Mouse (Mus musculus): ENCODE results near the gene Asb6. TPM values are rescaled to one million over a fixed set of nuclear protein-coding genes. Genes with fewer than 3 reads are reported as not detected.
A peak's percentile ranks its signal among the peaks of the same experiment; 100 is the strongest.

Asb6 gene
- polyA plus RNA-seq, 2 experiments: 29.5 to 36.8 TPM

DNA sequence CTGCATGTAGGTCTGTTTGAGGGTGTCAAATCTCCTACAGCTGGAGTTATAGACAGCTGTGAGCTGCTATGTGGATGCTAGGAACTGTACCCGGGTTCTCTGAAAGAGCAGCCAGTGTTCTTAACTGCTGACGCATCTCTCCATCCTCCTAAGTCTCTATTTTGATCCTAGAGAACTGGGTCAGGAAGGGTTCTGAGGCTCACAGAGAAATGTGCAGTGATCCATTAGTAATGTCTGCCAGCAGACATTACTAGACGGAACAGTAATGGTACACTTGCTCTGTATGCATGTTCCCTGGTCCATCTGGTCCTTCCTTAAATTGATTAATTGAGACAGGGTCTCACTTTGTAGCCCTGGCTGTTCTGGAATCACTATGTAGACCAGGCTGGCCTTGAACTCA lies 30.7 kb downstream of the Asb6 start:
- peaks cover 25% of the 10 kb centered on the region for H3K4me1 ChIP-seq (ENCODE audit: control insufficient read depth, insufficient read depth, low read length)
- H3K9ac ChIP-seq (ENCODE audit: low read depth, low read length, severe bottlenecking): no peak overlapping the region
- no peak for TF ChIP-seq POLR2A (IDR thresholded peaks at IDR 0.05; ENCODE audit: borderline replicate concordance, extremely low read depth, insufficient read depth, insufficient read length)
- H3K4me3 ChIP-seq (replicated peaks; ENCODE audit: low read length): no peak overlapping the region
- H3K4me2 ChIP-seq (replicated peaks; ENCODE audit: low read depth, low read length, severe bottlenecking): no peak overlapping the region
- ATAC-seq (ENCODE audit: low FRiP score, low read depth): no peak
- no peak for DNase-seq (ENCODE audit: low spot score)
- H3K27ac ChIP-seq (replicated peaks; ENCODE audit: low read depth, low read length): no peak overlapping the region
- no peaks in the 10 kb centered on the region for H3K9me3 ChIP-seq (ENCODE audit: control insufficient read depth, low read length)
- 83% methylated on average over 3 of the region's 3 CpGs for WGBS
- H3K27me3 ChIP-seq (ENCODE audit: control insufficient read depth, insufficient read depth, low read length): 0 out of 2 replicates have a peak, but pooled peaks cover 10% of the 10 kb centered on the region
- H3K36me3 ChIP-seq (ENCODE audit: control insufficient read depth, insufficient read depth, low read length): no peaks in the 10 kb centered on the region

DNA sequence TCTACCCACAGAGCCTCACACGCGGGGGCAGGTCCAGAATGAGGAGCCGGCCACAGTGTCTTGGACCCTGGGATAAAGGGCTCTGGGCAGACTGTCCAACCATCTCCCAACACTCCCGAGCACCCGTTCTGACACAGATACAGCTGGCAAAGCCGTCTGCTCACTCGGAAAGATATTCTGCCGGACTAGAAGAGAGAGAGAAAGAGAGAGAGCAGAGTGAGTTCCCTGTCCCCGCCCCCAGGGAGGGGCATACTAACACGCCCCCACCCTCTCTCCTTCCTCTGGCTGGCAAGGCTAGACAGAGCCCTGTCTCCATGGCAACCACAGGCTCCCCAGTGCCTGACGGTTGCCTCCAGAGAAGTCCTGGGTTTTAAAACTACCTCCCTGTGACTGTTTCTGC lies 33.8 kb downstream of the Asb6 start:
- peak; percentile 95 for DNase-seq (ENCODE audit: low spot score)
- peak overlapping the region; percentile 44 for H3K4me2 ChIP-seq (replicated peaks; ENCODE audit: low read depth, low read length, severe bottlenecking)
- TF ChIP-seq POLR2A (IDR thresholded peaks at IDR 0.05; ENCODE audit: borderline replicate concordance, extremely low read depth, insufficient read depth, insufficient read length): no peak
- no peaks in the 10 kb centered on the region for H3K9me3 ChIP-seq (ENCODE audit: control insufficient read depth, low read length)
- peak; percentile 51 for ATAC-seq (ENCODE audit: low FRiP score, low read depth)
- H3K4me3 ChIP-seq (replicated peaks; ENCODE audit: low read length): peak overlapping the region; percentile 26
- H3K36me3 ChIP-seq (ENCODE audit: control insufficient read depth, insufficient read depth, low read length): no peaks in the 10 kb centered on the region
- H3K27ac ChIP-seq (replicated peaks; ENCODE audit: low read depth, low read length): 0 out of 2 replicates have a peak overlapping the region, but pooled peaks have one; percentile 48
- H3K27me3 ChIP-seq (ENCODE audit: control insufficient read depth, insufficient read depth, low read length): 0 out of 2 replicates have a peak, but pooled peaks cover under 1% of the 10 kb centered on the region
- peaks cover 23% of the 10 kb centered on the region for H3K4me1 ChIP-seq (ENCODE audit: control insufficient read depth, insufficient read depth, low read length)
- H3K9ac ChIP-seq (ENCODE audit: low read depth, low read length, severe bottlenecking): no peak overlapping the region
- 6% methylated on average over 11 of the region's 11 CpGs for WGBS

GRCm38 (mm10) chr2:30795889-30796275 lies 34.3 kb downstream of the Asb6 start:
- DNase-seq (ENCODE audit: low spot score) (no peak), ATAC-seq (ENCODE audit: low FRiP score, low read depth) (no peak)
- peaks cover 19% of the 10 kb centered on the region for H3K4me1 ChIP-seq (ENCODE audit: control insufficient read depth, insufficient read depth, low read length)
- WGBS: 57% methylated on average over 5 of the region's 5 CpGs
- H3K4me3 ChIP-seq (replicated peaks; ENCODE audit: low read length): peak overlapping the region; percentile 26
- H3K9me3 ChIP-seq (ENCODE audit: control insufficient read depth, low read length): no peaks in the 10 kb centered on the region
- H3K27me3 ChIP-seq (ENCODE audit: control insufficient read depth, insufficient read depth, low read length): no peaks in the 10 kb centered on the region
- no peak overlapping the region for H3K9ac ChIP-seq (ENCODE audit: low read depth, low read length, severe bottlenecking)
- TF ChIP-seq POLR2A (IDR thresholded peaks at IDR 0.05; ENCODE audit: borderline replicate concordance, extremely low read depth, insufficient read depth, insufficient read length): no peak
- 0 out of 2 replicates have a peak overlapping the region, but pooled peaks have one; percentile 48 for H3K27ac ChIP-seq (replicated peaks; ENCODE audit: low read depth, low read length)
- peak overlapping the region; percentile 44 for H3K4me2 ChIP-seq (replicated peaks; ENCODE audit: low read depth, low read length, severe bottlenecking)
- no peaks in the 10 kb centered on the region for H3K36me3 ChIP-seq (ENCODE audit: control insufficient read depth, insufficient read depth, low read length)

- ATAC-seq (ENCODE audit: low FRiP score, low read depth): no peak
- no peaks in the 10 kb centered on the region for H3K36me3 ChIP-seq (ENCODE audit: control insufficient read depth, insufficient read depth, low read length)
- H3K4me1 ChIP-seq (ENCODE audit: control insufficient read depth, insufficient read depth, low read length): peaks cover 19% of the 10 kb centered on the region
- H3K9ac ChIP-seq (ENCODE audit: low read depth, low read length, severe bottlenecking): no peak overlapping the region
- H3K9me3 ChIP-seq (ENCODE audit: control insufficient read depth, low read length): no peaks in the 10 kb centered on the region
- no peak for TF ChIP-seq POLR2A (IDR thresholded peaks at IDR 0.05; ENCODE audit: borderline replicate concordance, extremely low read depth, insufficient read depth, insufficient read length)
- WGBS: 52% methylated on average over 7 of the region's 7 CpGs
- DNase-seq (ENCODE audit: low spot score): no peak
- H3K27ac ChIP-seq (replicated peaks; ENCODE audit: low read depth, low read length): no peak overlapping the region
- H3K4me2 ChIP-seq (replicated peaks; ENCODE audit: low read depth, low read length, severe bottlenecking): peak overlapping the region; percentile 60
- no peaks in the 10 kb centered on the region for H3K27me3 ChIP-seq (ENCODE audit: control insufficient read depth, insufficient read depth, low read length)
- H3K4me3 ChIP-seq (replicated peaks; ENCODE audit: low read length): peak overlapping the region; percentile 38
These were observed 34.8 kb downstream of the Asb6 start for GRCm38 (mm10) chr2:30795271-30795888.

GRCm38 (mm10) chr2:30794179-30795108 lies 35.7 kb downstream of the Asb6 start:
- H3K27me3 ChIP-seq (ENCODE audit: control insufficient read depth, insufficient read depth, low read length): no peaks in the 10 kb centered on the region
- DNase-seq (ENCODE audit: low spot score) (peak; percentile 87), ATAC-seq (ENCODE audit: low FRiP score, low read depth) (peak; percentile 81)
- H3K9me3 ChIP-seq (ENCODE audit: control insufficient read depth, low read length): no peaks in the 10 kb centered on the region
- TF ChIP-seq POLR2A (IDR thresholded peaks at IDR 0.05; ENCODE audit: borderline replicate concordance, extremely low read depth, insufficient read depth, insufficient read length): 0 out of 2 replicates have a peak, but pooled peaks have one; percentile 15
- 6% methylated on average over 48 of the region's 48 CpGs for WGBS
- H3K27ac ChIP-seq (replicated peaks; ENCODE audit: low read depth, low read length): peak overlapping the region; percentile 70
- H3K9ac ChIP-seq (ENCODE audit: low read depth, low read length, severe bottlenecking): peak overlapping the region; percentile 55
- peaks cover 19% of the 10 kb centered on the region for H3K4me1 ChIP-seq (ENCODE audit: control insufficient read depth, insufficient read depth, low read length)
- H3K4me3 ChIP-seq (replicated peaks; ENCODE audit: low read length): peak overlapping the region; percentile 38
- no peaks in the 10 kb centered on the region for H3K36me3 ChIP-seq (ENCODE audit: control insufficient read depth, insufficient read depth, low read length)
- peak overlapping the region; percentile 60 for H3K4me2 ChIP-seq (replicated peaks; ENCODE audit: low read depth, low read length, severe bottlenecking)
